Mouse (Mus musculus) small intestine, adult 2 months (tissue): ENCODE measurements around the gene Pcx.

Experiments used
- CTCF ChIP-seq: fragments of 200-500 bp; IDR thresholded peaks from 2 replicates; pipeline ENCODE4 v1.5.1; 2012; ENCODE audit warnings: low read depth, mild to moderate bottlenecking, control low read depth, inconsistent platforms, low read length, moderate library complexity, mixed read lengths; ENCODE audit not compliant: insufficient replicate concordance, insufficient read length; ENCODE audit errors: extremely low read depth
- POLR2A ChIP-seq: fragments of 200-500 bp; IDR thresholded peaks from 2 replicates; pipeline ENCODE4 v1.6.1; 2012; ENCODE audit warnings: low read depth, mild to moderate bottlenecking, control low read depth, inconsistent platforms, low read length, moderate library complexity

DNA sequence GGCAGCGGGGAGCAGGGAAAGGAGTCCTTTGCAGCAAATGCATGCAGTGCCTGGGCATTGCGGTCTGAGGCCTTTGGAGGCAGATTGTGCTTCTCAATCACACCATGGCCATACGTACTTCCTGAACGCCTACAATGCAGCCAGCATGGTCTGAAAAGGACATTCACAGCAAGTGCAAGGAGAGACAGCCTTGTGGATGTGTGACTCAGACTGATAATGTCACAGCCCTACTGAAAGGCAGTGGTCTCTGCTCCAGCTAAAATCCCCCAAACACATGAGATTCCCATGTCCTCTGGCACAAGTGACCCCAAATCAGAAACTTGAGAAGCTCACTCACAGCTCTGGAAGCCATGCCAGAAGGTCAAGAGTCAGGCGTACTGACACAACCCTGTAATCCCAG, 14.5 kb upstream of the Pcx start:
- TF ChIP-seq POLR2A (no peak), CTCF (no peak)
